Mouse (Mus musculus) cerebellum, adult 2 months (tissue): Measurements from ENCODE around the gene Nrp1. TPM values are rescaled to one million over a fixed set of nuclear protein-coding genes. Genes with fewer than 3 reads are reported as not detected.

Source experiments
- DNase-seq, 2 experiments: peaks; one replicate each; pipeline ENCODE4 v3.0.0; 2021
- H3K27ac ChIP-seq: fragments of 200-500 bp; 2 replicates; pipeline ENCODE4 v1.5.1; 2012; ENCODE audit warnings: low read length, control low read depth, inconsistent platforms; ENCODE audit not compliant: insufficient read depth
- H3K27me3 ChIP-seq: fragments of 200-500 bp; 2 replicates; pipeline ENCODE4 v1.6.1; 2012; ENCODE audit warnings: inconsistent platforms, mild to moderate bottlenecking, low read length, moderate library complexity; ENCODE audit not compliant: control insufficient read depth, insufficient read depth
- H3K4me1 ChIP-seq: fragments of 200-500 bp; 2 replicates; pipeline ENCODE4 v1.6.1; 2011; ENCODE audit warnings: low read length; ENCODE audit not compliant: control insufficient read depth, insufficient read depth
- H3K4me3 ChIP-seq: fragments of 200-500 bp; replicated peaks from 2 replicates; pipeline ENCODE3; 2011; ENCODE audit warnings: mild to moderate bottlenecking, low read depth, low read length, control low read depth; ENCODE audit not compliant: insufficient read depth
- CTCF ChIP-seq: fragments of 200-500 bp; IDR thresholded peaks from 2 replicates; pipeline ENCODE4 v1.5.1; 2011; ENCODE audit warnings: low read depth, mild to moderate bottlenecking, control low read depth, low read length, moderate library complexity, borderline replicate concordance; ENCODE audit not compliant: insufficient read depth
- POLR2A ChIP-seq: fragments of 200-500 bp; IDR thresholded peaks from 2 replicates; pipeline ENCODE4 v1.6.1; 2011; ENCODE audit warnings: low read length, control low read depth, borderline replicate concordance; ENCODE audit not compliant: insufficient read depth
- WGBS: fragments of 180-500 bp; shearing (Covaris S2); methylation state at CpG from one replicate; pipeline ENCODE4 v1.1.7; 2018; 5-methylcytosine and 5-hydroxymethylcytosine counted together
- polyA plus RNA-seq: library from polyadenylated mRNA; depleted of rRNA; stranded (reverse); fragments of >200 nt; gene quantifications from 2 replicates; pipeline ENCODE4 v1.2.3, GENCODE M21; 2012

Gene Nrp1
- polyA plus RNA-seq, 1 experiment: 7.8 TPM

DNA sequence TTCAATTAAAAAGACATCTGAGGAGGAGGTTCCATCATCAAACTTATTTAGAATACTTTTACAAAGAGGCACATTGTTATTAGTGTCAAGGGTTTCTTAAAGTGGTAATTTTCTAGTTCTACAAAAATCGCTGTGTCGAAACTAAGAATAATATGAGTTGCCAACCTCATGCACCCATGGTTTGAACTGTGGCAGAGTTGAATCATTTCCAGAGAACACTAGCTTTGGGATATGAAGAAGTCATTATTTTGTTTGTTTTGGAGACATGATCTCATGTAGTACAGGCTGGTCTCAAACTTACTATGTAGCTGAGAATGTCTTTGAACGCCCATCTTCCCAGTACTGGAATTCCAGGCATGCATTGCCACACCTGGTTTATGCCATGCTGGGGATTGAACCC lies 68.7 kb downstream of the Nrp1 start:
- Histone ChIP-seq H3K4me3 (no peak overlapping the region), H3K27me3 (no peaks in the 10 kb centered on the region), H3K27ac (no peak overlapping the region), H3K4me1 (no peaks in the 10 kb centered on the region)
- TF ChIP-seq POLR2A (no peak), CTCF (no peak)
- WGBS: 90% methylated on average over 3 of the region's 3 CpGs
- no peak for DNase-seq

DNA sequence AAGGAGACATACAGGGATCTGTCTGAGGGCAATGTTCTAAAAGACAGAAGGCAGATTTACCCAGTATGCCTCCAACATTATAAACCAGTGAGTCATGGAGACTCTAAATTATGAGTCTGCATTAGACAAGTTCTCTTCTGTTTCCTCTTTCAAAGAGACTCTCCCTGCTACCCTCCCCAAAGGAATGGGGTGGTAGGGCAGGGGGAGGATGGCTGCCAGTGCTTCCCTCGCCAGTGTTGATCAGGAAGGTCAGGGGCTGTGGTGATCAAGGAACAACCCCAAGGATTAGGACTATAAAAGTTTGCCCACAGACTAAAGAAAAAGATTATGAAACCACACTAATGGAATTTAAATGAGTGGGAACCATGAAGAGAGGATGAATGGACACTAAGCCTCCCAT lies 70.6 kb downstream of the Nrp1 start:
- H3K27ac ChIP-seq: no peak overlapping the region
- TF ChIP-seq POLR2A: no peak
- TF ChIP-seq CTCF: no peak
- H3K4me3 ChIP-seq: no peak overlapping the region
- H3K27me3 ChIP-seq: no peaks in the 10 kb centered on the region
- no peak for DNase-seq
- no peaks in the 10 kb centered on the region for H3K4me1 ChIP-seq
- WGBS: 70% methylated on average over 1 of the region's 1 CpGs

DNA sequence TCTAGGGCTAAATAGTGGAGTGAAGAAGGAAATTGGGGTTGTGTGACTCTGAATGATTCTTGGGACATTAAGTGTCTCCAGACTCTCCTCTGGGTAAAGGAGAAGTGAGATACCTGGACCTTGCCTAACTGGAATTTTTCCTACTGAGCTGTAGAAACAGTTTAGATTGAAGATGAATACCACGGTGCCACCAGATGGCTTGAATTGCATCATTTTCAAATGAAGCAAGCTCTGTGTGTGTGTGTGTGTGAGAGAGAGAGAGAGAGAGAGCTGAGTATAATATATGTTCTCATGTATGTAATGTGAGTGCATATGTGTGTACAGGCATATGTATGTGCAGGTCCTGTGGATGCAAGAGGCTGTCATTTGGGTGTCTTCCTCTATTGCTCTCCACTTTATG lies 72.7 kb downstream of the Nrp1 start:
- H3K4me1 ChIP-seq: no peaks in the 10 kb centered on the region
- no peak for DNase-seq
- no peak overlapping the region for H3K4me3 ChIP-seq
- no peaks in the 10 kb centered on the region; the same call in 1 of the 2 replicates for H3K27me3 ChIP-seq
- WGBS: 66% methylated on average over 1 of the region's 1 CpGs
- TF ChIP-seq CTCF (no peak), POLR2A (no peak)
- H3K27ac ChIP-seq: no peak overlapping the region

DNA sequence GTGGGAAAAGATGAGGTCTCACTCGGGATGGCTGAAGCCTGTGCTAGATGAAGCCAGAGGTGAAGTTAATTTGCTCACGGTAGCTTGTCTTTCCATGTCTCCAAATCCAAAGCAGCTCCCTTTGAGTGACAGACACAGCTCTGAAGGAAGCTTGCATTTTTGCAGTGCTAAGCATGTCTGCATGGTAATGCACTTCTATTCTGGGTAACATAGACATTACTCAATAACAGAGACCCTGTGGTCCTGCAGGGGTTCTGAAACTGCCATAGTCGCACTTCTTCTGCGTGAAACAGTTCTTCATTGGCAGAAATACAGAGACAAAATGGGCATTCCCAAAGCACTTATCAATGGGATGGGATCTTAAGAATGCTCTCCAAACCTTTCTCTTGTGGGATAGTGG lies 77.3 kb downstream of the Nrp1 start:
- no peaks in the 10 kb centered on the region; the same call in 1 of the 2 replicates for H3K27me3 ChIP-seq
- H3K27ac ChIP-seq: no peak overlapping the region
- no peak overlapping the region for H3K4me3 ChIP-seq
- DNase-seq: no peak
- TF ChIP-seq CTCF (no peak), POLR2A (no peak)
- H3K4me1 ChIP-seq: no peaks in the 10 kb centered on the region
- WGBS: 84% methylated on average over 4 of the region's 4 CpGs

GRCm38 (mm10) chr8:128437156-128437825 lies 78.9 kb downstream of the Nrp1 start:
- 68% methylated on average over 12 of the region's 12 CpGs for WGBS
- no peaks in the 10 kb centered on the region; the same call in 1 of the 2 replicates for H3K27me3 ChIP-seq
- no peaks in the 10 kb centered on the region for H3K4me1 ChIP-seq
- DNase-seq: no peak
- no peak overlapping the region for H3K4me3 ChIP-seq
- no peak for TF ChIP-seq POLR2A
- no peak for TF ChIP-seq CTCF
- no peak overlapping the region for H3K27ac ChIP-seq

- TF ChIP-seq POLR2A (no peak), CTCF (no peak)
- 96% methylated on average over 1 of the region's 1 CpGs for WGBS
- Histone ChIP-seq H3K4me3 (no peak overlapping the region), H3K27ac (no peak overlapping the region), H3K4me1 (no peaks in the 10 kb centered on the region), H3K27me3 (no peaks in the 10 kb centered on the region)
- no peak for DNase-seq
Observed at GRCm38 (mm10) chr8:128441407-128441806, 83.0 kb downstream of the Nrp1 start.

DNA sequence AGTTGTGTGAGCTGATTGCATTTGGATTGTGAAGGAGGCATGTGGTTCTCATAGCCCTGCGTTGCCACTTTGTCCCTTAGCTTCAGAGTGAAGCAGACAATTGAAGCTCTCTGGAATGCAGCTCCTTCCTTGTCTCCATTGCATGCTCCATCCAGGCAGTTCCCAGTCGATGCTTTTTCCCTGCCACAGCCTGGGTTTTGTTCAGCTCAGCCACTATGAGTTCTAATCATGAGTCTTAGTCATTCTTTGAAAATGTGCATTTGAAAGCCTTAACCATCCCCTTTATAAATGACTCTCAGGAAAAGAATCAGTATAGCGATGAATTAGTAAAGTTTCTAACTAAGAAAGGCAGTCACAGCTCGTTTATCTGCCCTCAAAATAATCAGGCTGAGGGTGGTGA lies 87.2 kb downstream of the Nrp1 start:
- H3K27me3 ChIP-seq: no peaks in the 10 kb centered on the region
- WGBS: 52% methylated on average over 4 of the region's 4 CpGs
- no peak overlapping the region for H3K27ac ChIP-seq
- H3K4me3 ChIP-seq: no peak overlapping the region
- no peak for DNase-seq
- H3K4me1 ChIP-seq: no peaks in the 10 kb centered on the region
- TF ChIP-seq CTCF (no peak), POLR2A (no peak)

DNA sequence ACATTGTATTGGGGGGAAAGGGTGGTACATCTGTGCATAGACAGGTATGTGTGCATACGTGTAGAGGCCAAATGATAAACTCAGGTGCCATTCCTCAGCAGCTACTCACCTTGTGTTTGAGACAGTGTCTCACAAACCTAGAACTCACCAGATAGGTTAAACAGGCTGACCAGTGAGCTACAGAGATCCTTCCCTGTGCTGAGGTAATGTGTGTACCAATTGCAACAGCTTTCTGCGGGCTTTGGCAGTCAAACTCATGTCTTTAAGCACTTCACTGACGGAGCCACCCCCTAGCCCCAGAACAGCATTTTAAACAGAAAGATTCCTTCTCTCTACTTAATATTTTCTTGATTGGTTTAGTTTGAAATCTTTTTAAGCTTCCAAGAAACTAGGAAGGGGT lies 88.2 kb downstream of the Nrp1 start:
- Histone ChIP-seq H3K27me3 (no peaks in the 10 kb centered on the region), H3K27ac (no peak overlapping the region), H3K4me1 (no peaks in the 10 kb centered on the region), H3K4me3 (no peak overlapping the region)
- DNase-seq: no peak
- TF ChIP-seq POLR2A: no peak
- TF ChIP-seq CTCF: no peak
- 97% methylated on average over 3 of the region's 3 CpGs for WGBS
